Mouse (Mus musculus) spleen, postnatal 10 days (tissue): ENCODE results near the gene Hsd17b3.

ENCODE experiments used
- DNase-seq, 2 experiments: peaks; one replicate each; pipeline ENCODE4 v3.0.0; 2021 to 2022; ENCODE audit warnings: low spot score in 2 of 2

Gene Hsd17b3

GRCm38 (mm10) chr13:64020902-64021311 is 68.1 kb downstream of the Hsd17b3 start:
- DNase-seq, result no peak

GRCm38 (mm10) chr13:64018586-64019141 is 70.4 kb downstream of the Hsd17b3 start:
- DNase-seq, result no peak

- DNase-seq, result no peak
Measured at GRCm38 (mm10) chr13:64016048-64016447, 73.0 kb downstream of the Hsd17b3 start.

- no peak for DNase-seq
Measured at GRCm38 (mm10) chr13:64011157-64011556, 77.9 kb downstream of the Hsd17b3 start.
